Mouse (Mus musculus) thymus, postnatal 0 days (tissue): Measurements from ENCODE around the gene Frmd4a. TPM values are rescaled to one million over a fixed set of nuclear protein-coding genes. Genes with fewer than 3 reads are reported as not detected.
A peak's percentile ranks its signal among the peaks of the same experiment; 100 is the strongest.

Experiments used
- DNase-seq: peaks from one replicate; pipeline ENCODE4 v3.0.0-alpha.2; 2015; ENCODE audit warnings: low spot score
- polyA plus RNA-seq: library from polyadenylated mRNA; unstranded; fragments of >200 nt; fragmentation: Nextera tagmentation; extraction: Ambion mirVana; gene quantifications from 2 replicates; pipeline ENCODE4 v1.2.1, GENCODE M21; 2015

The Frmd4a gene
- polyA plus RNA-seq, 1 experiment from 2014 or later: 8.3 TPM

- DNase-seq: no peak
Measured at GRCm38 (mm10) chr2:4551438-4551837, 533.9 kb downstream of the Frmd4a start.

GRCm38 (mm10) chr2:4551866-4552265 lies 534.3 kb downstream of the Frmd4a start:
- DNase-seq: no peak

- no peak for DNase-seq
Measured at GRCm38 (mm10) chr2:4552486-4552885, 535.0 kb downstream of the Frmd4a start.

GRCm38 (mm10) chr2:4555221-4555631 lies 537.7 kb downstream of the Frmd4a start:
- no peak for DNase-seq

- DNase-seq: no peak
Measured at GRCm38 (mm10) chr2:4556188-4556587, 538.7 kb downstream of the Frmd4a start.

GRCm38 (mm10) chr2:4557028-4557427 lies 539.5 kb downstream of the Frmd4a start:
- DNase-seq: peak; percentile 28

- DNase-seq: no peak
Measured at GRCm38 (mm10) chr2:4557466-4557865, 539.9 kb downstream of the Frmd4a start.

GRCm38 (mm10) chr2:4558651-4559203 lies 541.2 kb downstream of the Frmd4a start:
- DNase-seq: no peak

GRCm38 (mm10) chr2:4559211-4559882 lies 541.8 kb downstream of the Frmd4a start:
- DNase-seq: peak; percentile 65

- peak; percentile 44 for DNase-seq
Measured at GRCm38 (mm10) chr2:4559883-4560247, 542.3 kb downstream of the Frmd4a start.

GRCm38 (mm10) chr2:4560516-4560915 lies 543.0 kb downstream of the Frmd4a start:
- DNase-seq: peak; percentile 38

- DNase-seq: peak; percentile 31
Measured at GRCm38 (mm10) chr2:4561196-4561595, 543.7 kb downstream of the Frmd4a start.

GRCm38 (mm10) chr2:4562373-4562772 lies 544.9 kb downstream of the Frmd4a start:
- DNase-seq: no peak

GRCm38 (mm10) chr2:4562826-4563225 lies 545.3 kb downstream of the Frmd4a start:
- DNase-seq: no peak

GRCm38 (mm10) chr2:4563322-4563721 lies 545.8 kb downstream of the Frmd4a start:
- no peak for DNase-seq

- no peak for DNase-seq
Measured at GRCm38 (mm10) chr2:4566260-4566955, 548.9 kb downstream of the Frmd4a start.

GRCm38 (mm10) chr2:4566956-4567680 lies 549.6 kb downstream of the Frmd4a start:
- no peak for DNase-seq

- DNase-seq: no peak
Measured at GRCm38 (mm10) chr2:4568967-4569366, 551.5 kb downstream of the Frmd4a start.

GRCm38 (mm10) chr2:4570186-4570861 lies 552.8 kb downstream of the Frmd4a start:
- no peak for DNase-seq

GRCm38 (mm10) chr2:4572498-4573263 lies 555.2 kb downstream of the Frmd4a start:
- DNase-seq: no peak

- no peak for DNase-seq
Measured at GRCm38 (mm10) chr2:4573386-4573785, 555.9 kb downstream of the Frmd4a start.
